Mouse (Mus musculus) liver, adult 2 months (tissue): Measurements from ENCODE around the gene Lmntd1.

Experiments
- CTCF ChIP-seq: fragments of 200-500 bp; IDR thresholded peaks from 2 replicates; pipeline ENCODE4 v1.5.1; 2011; ENCODE audit warnings: low read depth, low read length, control low read depth
- POLR2A ChIP-seq: fragments of 200-500 bp; IDR thresholded peaks from 2 replicates; pipeline ENCODE4 v1.6.1; 2011; ENCODE audit warnings: low read length, control low read depth; ENCODE audit not compliant: insufficient read depth; ENCODE audit errors: extremely low read depth

DNA sequence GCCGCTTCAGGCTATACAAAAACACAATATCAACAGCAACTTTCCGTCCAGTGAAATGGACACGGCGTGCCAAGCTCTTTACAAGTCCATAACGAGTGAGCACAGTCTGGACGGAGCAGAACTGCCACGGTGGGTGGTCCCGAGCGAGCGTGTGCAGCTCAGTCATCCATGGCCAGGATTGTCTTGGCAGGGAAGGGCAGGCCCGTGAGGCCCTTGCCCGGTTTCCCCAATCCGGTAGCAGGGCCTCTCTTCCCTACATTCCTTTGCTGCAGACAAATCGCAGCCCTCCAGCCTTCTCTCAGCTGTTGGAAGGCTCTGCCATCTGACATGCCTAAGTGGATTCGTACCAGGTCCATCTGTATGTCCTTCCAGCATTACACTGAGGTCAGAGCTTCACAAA lies 132.2 kb downstream of the Lmntd1 start:
- TF ChIP-seq CTCF: no peak
- no peak for TF ChIP-seq POLR2A
